Mouse (Mus musculus) embryonic facial prominence, embryonic 10.5 days (tissue): ENCODE data around the gene 4930412O13Rik. TPM values are rescaled to one million over a fixed set of nuclear protein-coding genes. Genes with fewer than 3 reads are reported as not detected.
A peak's percentile ranks its signal among the peaks of the same experiment; 100 is the strongest.

ENCODE experiments used
- DNase-seq: peaks from one replicate; pipeline ENCODE4 v3.0.0-alpha.2; 2017; ENCODE audit warnings: low spot score
- H3K27ac ChIP-seq: fragments of 300-500 bp; sonication (generic); replicated peaks from 2 replicates; pipeline ENCODE4 v1.5.1; 2016; ENCODE audit warnings: mild to moderate bottlenecking
- H3K27me3 ChIP-seq: fragments of 300-500 bp; sonication (generic); replicated peaks from 2 replicates; pipeline ENCODE4 v1.6.1; 2016; ENCODE audit warnings: low read depth, mild to moderate bottlenecking; ENCODE audit not compliant: poor library complexity, severe bottlenecking
- H3K36me3 ChIP-seq: fragments of 300-500 bp; sonication (generic); replicated peaks from 2 replicates; pipeline ENCODE4 v1.6.1; 2016; ENCODE audit warnings: mild to moderate bottlenecking, moderate library complexity
- H3K4me1 ChIP-seq: fragments of 300-500 bp; sonication (generic); 2 replicates; pipeline ENCODE4 v1.6.1; 2016
- H3K4me3 ChIP-seq: fragments of 300-500 bp; sonication (generic); 2 replicates; pipeline ENCODE4 v1.5.1; 2016; ENCODE audit warnings: mild to moderate bottlenecking, moderate library complexity
- H3K9me3 ChIP-seq: fragments of 300-500 bp; sonication (generic); 2 replicates; pipeline ENCODE4 v1.6.1; 2016; ENCODE audit warnings: mild to moderate bottlenecking
- WGBS: fragments of 180-500 bp; shearing (Covaris S2); methylation state at CpG from one replicate; pipeline ENCODE4 v1.1.7; 2016; 5-methylcytosine and 5-hydroxymethylcytosine counted together
- polyA plus RNA-seq: library from polyadenylated mRNA; unstranded; fragments of >200 nt; fragmentation: Nextera tagmentation; extraction: Ambion mirVana; gene quantifications from 2 replicates; pipeline ENCODE4 v1.2.1, GENCODE M21; 2016

4930412O13Rik gene
- polyA plus RNA-seq, 1 experiment from 2014 or later, result 2.3 TPM

- peak overlapping the region; percentile 46 for H3K4me3 ChIP-seq
- no peaks in the 10 kb centered on the region for H3K36me3 ChIP-seq
- no peaks in the 10 kb centered on the region for H3K9me3 ChIP-seq
- 6% methylated on average over 8 of the region's 8 CpGs for WGBS
- peaks cover 22% of the 10 kb centered on the region for H3K4me1 ChIP-seq
- peaks cover 98% of the 10 kb centered on the region for H3K27me3 ChIP-seq
- no peak overlapping the region for H3K27ac ChIP-seq
- peak; percentile 20 for DNase-seq
These were observed 9.2 kb downstream of the 4930412O13Rik start for GRCm38 (mm10) chr2:9890251-9890650.

- peak; percentile 26 for DNase-seq
- Histone ChIP-seq H3K9me3 (no peaks in the 10 kb centered on the region), H3K27me3 (peaks cover 98% of the 10 kb centered on the region), H3K4me3 (no peak overlapping the region), H3K27ac (no peak overlapping the region), H3K36me3 (no peaks in the 10 kb centered on the region), H3K4me1 (peaks cover 29% of the 10 kb centered on the region)
- WGBS, result 3% methylated on average over 5 of the region's 5 CpGs
These were observed 9.9 kb downstream of the 4930412O13Rik start for GRCm38 (mm10) chr2:9890906-9891305.

- Histone ChIP-seq H3K4me3 (no peak overlapping the region), H3K4me1 (peaks cover 39% of the 10 kb centered on the region), H3K36me3 (no peaks in the 10 kb centered on the region), H3K27ac (no peak overlapping the region), H3K9me3 (no peaks in the 10 kb centered on the region), H3K27me3 (peaks cover 98% of the 10 kb centered on the region)
- WGBS, result 8% methylated on average over 7 of the region's 7 CpGs
- no peak for DNase-seq
These were observed 11.5 kb downstream of the 4930412O13Rik start for GRCm38 (mm10) chr2:9892541-9892940.

- Histone ChIP-seq H3K27ac (no peak overlapping the region), H3K4me1 (peaks cover 36% of the 10 kb centered on the region), H3K4me3 (no peak overlapping the region), H3K27me3 (peaks cover 98% of the 10 kb centered on the region), H3K36me3 (no peaks in the 10 kb centered on the region), H3K9me3 (no peaks in the 10 kb centered on the region)
- DNase-seq, result peak; percentile 50
- 3% methylated on average over 6 of the region's 6 CpGs for WGBS
These were observed 12.4 kb downstream of the 4930412O13Rik start for GRCm38 (mm10) chr2:9893272-9893953.

GRCm38 (mm10) chr2:9894836-9895593 lies 14.0 kb downstream of the 4930412O13Rik start:
- under 1% methylated on average over 19 of the region's 19 CpGs for WGBS
- Histone ChIP-seq H3K27me3 (peaks cover 98% of the 10 kb centered on the region), H3K9me3 (no peaks in the 10 kb centered on the region), H3K36me3 (no peaks in the 10 kb centered on the region), H3K4me3 (no peak overlapping the region; the same call in 1 of the 2 replicates), H3K4me1 (peaks cover 27% of the 10 kb centered on the region), H3K27ac (no peak overlapping the region)
- DNase-seq, result peak; percentile 18

- WGBS, result under 1% methylated on average over 22 of the region's 22 CpGs
- Histone ChIP-seq H3K36me3 (no peaks in the 10 kb centered on the region), H3K4me1 (peaks cover 27% of the 10 kb centered on the region), H3K27ac (no peak overlapping the region), H3K27me3 (peaks cover 93% of the 10 kb centered on the region), H3K4me3 (peak overlapping the region; percentile 39), H3K9me3 (no peaks in the 10 kb centered on the region)
- peak; percentile 58 for DNase-seq
These were observed 15.2 kb downstream of the 4930412O13Rik start for GRCm38 (mm10) chr2:9896097-9896770.

GRCm38 (mm10) chr2:9897846-9898245 lies 16.8 kb downstream of the 4930412O13Rik start:
- no peak overlapping the region for H3K27ac ChIP-seq
- WGBS, result 4% methylated on average over 8 of the region's 8 CpGs

GRCm38 (mm10) chr2:9903854-9904560 lies 23.0 kb downstream of the 4930412O13Rik start:
- H3K27me3 ChIP-seq, result peaks cover 32% of the 10 kb centered on the region
- DNase-seq, result no peak
- H3K27ac ChIP-seq, result no peak overlapping the region
- 75% methylated on average over 14 of the region's 14 CpGs for WGBS
- no peaks in the 10 kb centered on the region for H3K36me3 ChIP-seq
- H3K9me3 ChIP-seq, result no peaks in the 10 kb centered on the region
- H3K4me3 ChIP-seq, result no peak overlapping the region
- peaks cover 9% of the 10 kb centered on the region for H3K4me1 ChIP-seq

More at GRCm38 (mm10) chr2:9897846-9898245, 16.8 kb downstream of the 4930412O13Rik start:
- H3K27me3 ChIP-seq, result peaks cover 86% of the 10 kb centered on the region
- H3K4me1 ChIP-seq, result peaks cover 27% of the 10 kb centered on the region
- H3K9me3 ChIP-seq, result no peaks in the 10 kb centered on the region
- peak; percentile 13 for DNase-seq
- H3K4me3 ChIP-seq, result no peak overlapping the region
- H3K36me3 ChIP-seq, result no peaks in the 10 kb centered on the region

GRCm38 (mm10) chr2:9905995-9906394 lies 24.9 kb downstream of the 4930412O13Rik start:
- Histone ChIP-seq H3K4me1 (peaks cover 9% of the 10 kb centered on the region), H3K4me3 (peak overlapping the region; percentile 45), H3K36me3 (no peaks in the 10 kb centered on the region), H3K27me3 (peaks cover 16% of the 10 kb centered on the region), H3K27ac (0 out of 2 replicates have a peak overlapping the region, but pooled peaks have one; percentile 35), H3K9me3 (no peaks in the 10 kb centered on the region)
- 5% methylated on average over 11 of the region's 11 CpGs for WGBS
- DNase-seq, result peak; percentile 58

- 93% methylated on average over 9 of the region's 9 CpGs for WGBS
- no peak overlapping the region for H3K27ac ChIP-seq
- peaks cover 44% of the 10 kb centered on the region for H3K36me3 ChIP-seq
- no peaks in the 10 kb centered on the region for H3K4me1 ChIP-seq
- DNase-seq, result no peak
- H3K27me3 ChIP-seq, result no peaks in the 10 kb centered on the region
- no peak overlapping the region for H3K4me3 ChIP-seq
- no peaks in the 10 kb centered on the region for H3K9me3 ChIP-seq
These were observed 36.5 kb downstream of the 4930412O13Rik start for GRCm38 (mm10) chr2:9917602-9918001.

GRCm38 (mm10) chr2:9918691-9919471 lies 37.8 kb downstream of the 4930412O13Rik start:
- Histone ChIP-seq H3K4me1 (no peaks in the 10 kb centered on the region), H3K36me3 (peaks cover 54% of the 10 kb centered on the region), H3K9me3 (no peaks in the 10 kb centered on the region), H3K27ac (no peak overlapping the region), H3K4me3 (no peak overlapping the region), H3K27me3 (no peaks in the 10 kb centered on the region)
- 91% methylated on average over 17 of the region's 17 CpGs for WGBS
- no peak for DNase-seq
